13 mouse cellular contexts compared by ENCODE assay signal in genomic region chr13:10542723-10543122, GRCm38 (mm10).
"Had no signal": no experiment of that assay in that cellular context is flagged by ENCODE, and none has a peak within 500 bp of the region (broad histone marks: within the 10 kb centered on the region; RNA-seq: fewer than 3 reads in every experiment).

No protein-coding gene starts in this region.

- ATAC-seq: liver, postnatal 0 days; lung, postnatal 0 days; midbrain, embryonic 13.5 days; midbrain, embryonic 15.5 days had no signal

- DNase-seq: liver, postnatal 0 days; lung, adult 2 months; retina, postnatal 1 day; right cerebral cortex, adult 18-20 months; right cerebral cortex, postnatal 25 days; right cerebral cortex, postnatal 4 days; spleen, adult 18-20 months; thymus, adult 18-20 months; thymus, postnatal 14 days; thymus, postnatal 36 days had no signal
